Mouse (Mus musculus): ENCODE measurements around the gene Cacna2d1. TPM values are rescaled to one million over a fixed set of nuclear protein-coding genes. Genes with fewer than 3 reads are reported as not detected.

The Cacna2d1 gene
- polyA plus RNA-seq, 1 experiment from 2014 or later: 19.1 TPM

DNA sequence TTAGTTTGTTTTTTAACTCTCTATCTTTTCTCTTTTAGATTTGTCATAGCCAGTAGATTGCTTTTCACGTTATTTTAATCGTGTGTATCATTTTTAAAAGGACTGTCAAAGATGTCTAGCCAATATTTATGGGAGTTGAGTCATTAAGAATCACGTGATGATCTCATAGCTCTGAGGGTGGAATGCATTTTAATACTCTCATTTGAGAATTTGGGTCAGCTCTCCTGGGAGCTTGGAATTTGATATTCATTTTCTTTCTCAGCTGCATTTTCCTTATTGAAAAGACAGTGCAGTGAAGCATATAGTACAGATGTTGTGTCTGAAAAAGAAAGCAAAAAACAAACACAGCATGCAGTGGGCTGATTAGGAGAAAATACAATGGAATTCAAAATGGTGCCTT, 129.5 kb downstream of the Cacna2d1 start:
- no peaks in the 10 kb centered on the region for H3K36me3 ChIP-seq
- no peak overlapping the region for H3K4me3 ChIP-seq (replicated peaks)
- H3K27me3 ChIP-seq: no peaks in the 10 kb centered on the region
- no peaks in the 10 kb centered on the region for H3K9me3 ChIP-seq (replicated peaks)
- no peak overlapping the region for H3K27ac ChIP-seq (replicated peaks)
- ATAC-seq (ENCODE audit: insufficient number of reproducible peaks, low FRiP score, low TSS enrichment, low read depth): no peak
- H3K9ac ChIP-seq: no peak overlapping the region
- no peak overlapping the region for H3K4me2 ChIP-seq (replicated peaks)
- H3K4me1 ChIP-seq: 0 out of 2 replicates have a peak, but pooled peaks cover 3% of the 10 kb centered on the region
- WGBS: 58% methylated on average over 3 of the region's 3 CpGs

DNA sequence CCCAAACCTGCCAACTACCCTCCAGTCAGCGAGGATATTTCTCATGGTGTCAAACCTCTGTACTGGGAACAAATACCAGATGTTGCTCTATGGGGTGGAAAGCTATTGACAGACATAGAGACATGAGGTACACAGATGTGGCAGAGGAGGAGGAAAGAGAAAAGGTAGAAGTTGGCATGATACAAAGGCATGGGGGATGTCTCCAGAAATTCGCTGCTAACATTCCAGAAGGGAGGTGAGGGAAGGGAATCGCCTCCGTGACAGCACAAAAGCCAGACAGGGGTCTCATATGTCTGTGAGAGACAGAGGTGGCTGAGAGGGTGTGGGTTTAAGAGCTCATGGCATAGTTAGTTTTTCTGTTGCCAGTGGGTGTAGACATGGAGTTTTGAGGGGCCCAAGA, 131.3 kb downstream of the Cacna2d1 start:
- Histone ChIP-seq H3K27me3 (no peaks in the 10 kb centered on the region), H3K4me2 (replicated peaks) (no peak overlapping the region), H3K9ac (no peak overlapping the region), H3K36me3 (no peaks in the 10 kb centered on the region), H3K9me3 (replicated peaks) (no peaks in the 10 kb centered on the region), H3K4me1 (0 out of 2 replicates have a peak, but pooled peaks cover 3% of the 10 kb centered on the region), H3K27ac (replicated peaks) (no peak overlapping the region), H3K4me3 (replicated peaks) (no peak overlapping the region)
- ATAC-seq (ENCODE audit: insufficient number of reproducible peaks, low FRiP score, low TSS enrichment, low read depth): no peak
- WGBS: 45% methylated on average over 4 of the region's 4 CpGs

DNA sequence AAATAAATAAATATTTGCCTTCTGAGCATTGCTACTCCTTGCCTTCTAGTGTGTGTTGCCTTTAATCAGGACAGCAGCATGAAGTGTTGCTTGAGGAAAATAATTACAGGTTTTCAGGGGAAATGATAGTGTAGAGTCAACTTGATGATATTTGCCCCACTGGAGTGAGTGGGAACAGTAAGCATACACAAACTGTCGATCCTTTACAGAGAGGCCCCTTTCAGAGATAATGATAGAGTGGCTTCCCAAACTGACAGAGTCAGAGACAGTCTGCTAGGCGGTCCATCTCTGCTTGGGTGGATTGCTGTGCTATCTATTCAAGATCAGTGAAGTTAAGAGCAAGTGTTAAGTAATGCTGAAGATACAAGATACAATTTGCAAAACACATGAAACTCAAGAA, 147.8 kb downstream of the Cacna2d1 start:
- H3K9me3 ChIP-seq (replicated peaks): no peaks in the 10 kb centered on the region
- H3K36me3 ChIP-seq: no peaks in the 10 kb centered on the region
- H3K4me1 ChIP-seq: no peaks in the 10 kb centered on the region
- no peak overlapping the region for H3K4me2 ChIP-seq (replicated peaks)
- H3K27me3 ChIP-seq: no peaks in the 10 kb centered on the region
- 73% methylated on average over 2 of the region's 2 CpGs for WGBS
- H3K4me3 ChIP-seq (replicated peaks): no peak overlapping the region
- ATAC-seq (ENCODE audit: insufficient number of reproducible peaks, low FRiP score, low TSS enrichment, low read depth): no peak
- no peak overlapping the region for H3K9ac ChIP-seq
- no peak overlapping the region for H3K27ac ChIP-seq (replicated peaks)

DNA sequence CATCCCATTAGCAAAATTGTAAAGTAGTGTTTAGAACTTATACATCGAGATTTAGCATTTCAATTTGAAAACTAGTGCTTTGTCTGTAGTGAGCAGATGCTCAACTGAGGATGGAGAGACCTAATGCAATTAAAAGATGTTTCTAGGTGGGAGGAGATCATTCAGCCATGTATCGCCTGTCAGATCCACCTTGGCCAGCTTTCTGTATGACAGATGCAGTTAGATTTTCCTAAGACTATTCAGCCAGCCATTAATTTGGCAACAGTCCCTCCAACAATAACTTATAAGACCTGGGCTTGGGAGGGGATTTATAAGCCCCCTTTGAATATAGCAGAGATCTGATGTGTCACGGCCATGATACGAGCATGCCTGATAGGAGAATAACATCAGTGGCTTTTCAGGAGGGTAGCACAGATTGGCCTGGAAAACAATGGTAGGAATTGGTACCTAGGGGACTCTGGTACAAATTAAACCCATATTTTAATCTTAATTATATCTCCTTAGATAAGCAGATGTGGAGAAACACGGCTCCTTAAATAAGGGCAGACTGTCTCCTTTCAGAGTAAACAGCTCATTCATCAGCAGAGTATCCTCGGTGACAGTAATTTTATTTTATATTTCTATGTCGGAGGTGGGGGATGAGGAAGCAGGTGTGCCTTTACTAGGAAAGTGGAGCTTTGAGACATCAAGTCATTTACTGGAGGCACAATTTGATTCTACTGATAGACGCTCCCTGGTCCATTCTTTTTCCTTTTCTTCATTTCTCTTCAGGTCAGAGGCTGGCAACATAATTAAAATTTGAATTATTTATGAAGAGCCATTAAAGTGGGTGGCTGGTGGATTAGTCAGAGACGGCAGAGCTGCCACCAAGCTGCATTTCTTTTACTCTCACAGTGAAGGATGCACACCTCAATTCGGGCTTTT, 152.8 kb downstream of the Cacna2d1 start:
- Histone ChIP-seq H3K9me3 (replicated peaks) (no peaks in the 10 kb centered on the region), H3K27me3 (no peaks in the 10 kb centered on the region), H3K4me1 (no peaks in the 10 kb centered on the region), H3K4me3 (replicated peaks) (no peak overlapping the region), H3K36me3 (no peaks in the 10 kb centered on the region), H3K27ac (replicated peaks) (no peak overlapping the region), H3K9ac (no peak overlapping the region), H3K4me2 (replicated peaks) (no peak overlapping the region)
- no peak for ATAC-seq (ENCODE audit: insufficient number of reproducible peaks, low FRiP score, low TSS enrichment, low read depth)
- WGBS: 80% methylated on average over 10 of the region's 10 CpGs

DNA sequence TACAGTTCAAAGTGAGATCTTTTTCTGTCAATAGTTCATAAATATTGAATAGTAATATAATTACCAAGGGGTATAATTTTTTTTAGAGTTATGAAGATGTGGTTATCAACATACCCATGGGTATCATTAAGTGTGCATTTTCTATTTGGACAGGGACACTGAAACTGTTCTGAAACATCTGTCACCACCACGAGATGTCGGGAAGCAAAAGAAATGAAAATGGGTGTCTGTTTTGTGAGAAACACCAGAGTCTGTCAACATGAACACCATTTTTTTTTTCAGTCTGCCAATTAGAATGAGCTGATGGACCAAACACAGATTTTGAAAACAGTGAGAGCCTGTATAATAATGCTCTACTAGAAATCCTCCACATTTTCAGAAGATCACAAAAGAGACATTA, 153.5 kb downstream of the Cacna2d1 start:
- no peaks in the 10 kb centered on the region for H3K4me1 ChIP-seq
- WGBS: 72% methylated on average over 2 of the region's 2 CpGs
- H3K27me3 ChIP-seq: no peaks in the 10 kb centered on the region
- no peaks in the 10 kb centered on the region for H3K9me3 ChIP-seq (replicated peaks)
- H3K4me2 ChIP-seq (replicated peaks): no peak overlapping the region
- H3K36me3 ChIP-seq: no peaks in the 10 kb centered on the region
- H3K27ac ChIP-seq (replicated peaks): no peak overlapping the region
- H3K4me3 ChIP-seq (replicated peaks): no peak overlapping the region
- H3K9ac ChIP-seq: no peak overlapping the region
- no peak for ATAC-seq (ENCODE audit: insufficient number of reproducible peaks, low FRiP score, low TSS enrichment, low read depth)

DNA sequence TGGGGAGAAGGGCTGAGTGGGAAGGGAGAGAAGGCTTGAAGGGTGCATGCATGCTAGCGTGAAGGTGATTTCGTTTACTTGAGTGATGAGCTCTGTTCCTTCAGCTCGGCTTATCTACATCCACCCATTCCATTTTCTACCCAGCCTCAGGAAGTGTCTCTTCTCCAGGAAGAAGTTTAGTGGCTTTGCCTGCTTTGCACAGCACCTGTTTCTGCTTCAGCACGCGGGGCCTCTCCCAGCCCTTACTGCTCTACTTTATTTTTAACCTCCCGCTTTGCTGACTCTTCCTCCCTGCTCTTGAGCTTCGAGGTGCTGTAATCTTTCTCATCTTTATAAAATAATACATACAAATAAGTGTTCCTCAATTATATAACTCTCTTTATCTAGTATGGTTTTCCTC, 158.0 kb downstream of the Cacna2d1 start:
- no peaks in the 10 kb centered on the region for H3K36me3 ChIP-seq
- no peak overlapping the region for H3K27ac ChIP-seq (replicated peaks)
- no peaks in the 10 kb centered on the region for H3K9me3 ChIP-seq (replicated peaks)
- no peak overlapping the region for H3K9ac ChIP-seq
- no peaks in the 10 kb centered on the region for H3K4me1 ChIP-seq
- no peak overlapping the region for H3K4me2 ChIP-seq (replicated peaks)
- no peak overlapping the region for H3K4me3 ChIP-seq (replicated peaks)
- no peak for ATAC-seq (ENCODE audit: insufficient number of reproducible peaks, low FRiP score, low TSS enrichment, low read depth)
- 82% methylated on average over 7 of the region's 7 CpGs for WGBS
- H3K27me3 ChIP-seq: no peaks in the 10 kb centered on the region

DNA sequence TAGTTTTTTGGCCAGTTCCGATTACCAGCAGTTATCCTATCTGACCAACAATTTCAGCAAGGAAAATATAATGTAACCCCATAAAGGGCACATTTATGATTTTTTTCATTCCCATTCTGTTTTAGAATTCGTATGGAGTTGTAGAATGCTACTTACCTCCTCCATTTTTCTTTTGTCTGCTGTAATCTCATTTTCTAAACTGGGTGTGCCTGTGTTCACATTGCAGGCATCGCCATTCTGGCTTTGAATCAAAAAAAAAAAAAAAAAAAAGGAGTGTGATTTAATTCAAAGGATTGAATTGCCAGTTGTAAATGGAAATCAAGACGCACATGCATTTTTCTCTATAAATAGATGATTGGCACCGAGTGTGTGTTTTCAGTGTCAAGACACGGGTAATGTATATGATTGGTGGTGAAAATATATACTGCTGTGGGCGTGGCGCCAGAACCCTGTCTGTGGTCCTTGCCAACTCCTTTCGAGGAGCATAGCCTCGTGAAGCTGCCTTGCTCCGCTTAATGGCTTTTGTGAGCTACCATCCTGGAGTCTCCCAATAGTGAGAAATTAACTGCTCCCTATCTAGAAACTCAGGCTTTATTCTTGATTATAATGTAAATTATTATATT, 158.7 kb downstream of the Cacna2d1 start:
- H3K4me1 ChIP-seq: no peaks in the 10 kb centered on the region
- no peaks in the 10 kb centered on the region for H3K36me3 ChIP-seq
- H3K4me3 ChIP-seq (replicated peaks): no peak overlapping the region
- ATAC-seq (ENCODE audit: insufficient number of reproducible peaks, low FRiP score, low TSS enrichment, low read depth): peak; percentile 72; the same call in 1 of the 2 replicates
- no peak overlapping the region for H3K9ac ChIP-seq
- H3K9me3 ChIP-seq (replicated peaks): no peaks in the 10 kb centered on the region
- H3K27me3 ChIP-seq: no peaks in the 10 kb centered on the region
- H3K4me2 ChIP-seq (replicated peaks): no peak overlapping the region
- no peak overlapping the region for H3K27ac ChIP-seq (replicated peaks)
- 56% methylated on average over 11 of the region's 11 CpGs for WGBS

DNA sequence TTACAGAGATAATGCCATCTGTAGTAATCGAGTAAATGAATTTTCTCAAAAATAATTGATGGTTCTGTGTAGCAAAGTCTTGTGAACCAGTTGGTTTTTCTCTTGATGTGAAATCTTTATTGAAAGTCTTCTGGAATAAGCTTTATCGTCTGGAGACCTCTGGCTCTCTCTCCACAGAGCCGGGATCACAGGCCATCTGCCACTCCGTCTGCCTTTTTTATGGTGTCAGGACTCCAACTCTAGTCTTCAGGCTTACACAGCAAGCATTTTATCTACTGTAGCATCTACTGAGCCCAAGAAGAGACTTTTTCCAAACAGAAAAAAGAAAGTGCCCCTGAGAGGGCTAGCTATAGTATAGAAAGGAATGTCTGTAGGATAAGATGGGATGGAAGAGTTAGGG, 160.9 kb downstream of the Cacna2d1 start:
- no peak for ATAC-seq (ENCODE audit: insufficient number of reproducible peaks, low FRiP score, low TSS enrichment, low read depth)
- no peaks in the 10 kb centered on the region for H3K4me1 ChIP-seq
- 84% methylated on average over 4 of the region's 4 CpGs for WGBS
- no peak overlapping the region for H3K4me3 ChIP-seq (replicated peaks)
- H3K36me3 ChIP-seq: no peaks in the 10 kb centered on the region
- no peak overlapping the region for H3K9ac ChIP-seq
- H3K27ac ChIP-seq (replicated peaks): no peak overlapping the region
- H3K4me2 ChIP-seq (replicated peaks): no peak overlapping the region
- H3K9me3 ChIP-seq (replicated peaks): no peaks in the 10 kb centered on the region
- no peaks in the 10 kb centered on the region for H3K27me3 ChIP-seq

DNA sequence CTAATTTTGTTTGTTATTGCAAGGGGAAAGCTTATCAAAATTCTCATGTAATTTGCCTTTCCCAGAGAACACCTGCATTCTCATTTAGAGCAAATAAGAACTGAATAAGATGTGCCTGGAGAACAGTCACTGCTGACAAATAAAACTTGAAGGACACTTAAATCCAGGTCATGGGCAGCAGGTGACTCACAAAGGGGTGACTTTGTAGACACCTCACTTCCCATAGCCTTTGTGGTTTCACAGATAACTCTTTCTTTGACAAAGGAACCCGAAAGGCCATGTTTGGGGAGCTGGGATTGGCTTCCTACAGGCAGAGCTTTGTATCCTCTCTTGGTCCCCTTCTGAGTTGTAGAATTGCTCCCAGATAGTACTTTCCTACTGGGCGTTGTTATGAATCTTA, 164.3 kb downstream of the Cacna2d1 start:
- Histone ChIP-seq H3K27ac (replicated peaks) (no peak overlapping the region), H3K9me3 (replicated peaks) (no peaks in the 10 kb centered on the region), H3K36me3 (no peaks in the 10 kb centered on the region), H3K4me1 (no peaks in the 10 kb centered on the region), H3K4me2 (replicated peaks) (no peak overlapping the region), H3K27me3 (no peaks in the 10 kb centered on the region), H3K4me3 (replicated peaks) (no peak overlapping the region), H3K9ac (no peak overlapping the region)
- ATAC-seq (ENCODE audit: insufficient number of reproducible peaks, low FRiP score, low TSS enrichment, low read depth): no peak
- WGBS: 73% methylated on average over 2 of the region's 2 CpGs

DNA sequence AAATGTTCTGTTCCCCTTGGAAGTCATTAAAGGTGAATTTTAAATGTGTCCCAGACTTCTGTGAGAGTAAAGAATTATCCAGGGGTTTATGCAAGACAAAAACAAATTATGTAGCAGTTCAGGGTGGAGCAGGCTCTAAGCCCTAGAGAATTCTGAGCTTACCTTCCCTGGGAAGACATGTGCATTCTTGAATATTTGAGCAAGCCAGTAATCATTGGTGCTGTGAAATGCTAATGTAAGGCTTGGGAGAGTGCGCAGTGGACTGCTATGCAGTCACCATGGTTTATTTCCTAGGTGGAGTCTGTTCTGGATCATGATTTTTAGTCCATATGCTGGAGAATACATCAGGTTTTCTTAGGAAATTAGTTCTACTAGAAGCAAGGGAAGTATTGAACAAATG, 167.3 kb downstream of the Cacna2d1 start:
- Histone ChIP-seq H3K9ac (no peak overlapping the region), H3K27me3 (no peaks in the 10 kb centered on the region)
- no peak for ATAC-seq (ENCODE audit: insufficient number of reproducible peaks, low FRiP score, low TSS enrichment, low read depth)

DNA sequence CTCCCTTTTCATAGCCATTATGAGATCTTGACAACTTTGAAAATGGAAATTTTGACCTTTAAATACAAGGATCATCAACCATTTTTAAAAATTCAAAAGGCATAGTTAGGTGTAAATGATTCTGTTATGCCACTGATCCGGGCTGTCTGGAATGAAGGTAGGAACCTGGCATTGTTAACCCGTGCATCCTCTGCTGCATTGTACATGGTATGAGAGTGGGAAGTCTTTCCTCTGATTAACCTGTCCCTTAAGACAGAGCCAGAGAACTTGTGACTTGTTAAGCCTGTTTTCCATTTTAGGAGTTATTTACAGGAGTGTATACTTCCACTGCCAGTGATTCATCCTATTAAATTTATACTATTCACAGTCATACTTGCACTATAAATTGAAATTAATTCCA, 171.2 kb downstream of the Cacna2d1 start:
- no peaks in the 10 kb centered on the region for H3K9me3 ChIP-seq (replicated peaks)
- no peak for ATAC-seq (ENCODE audit: insufficient number of reproducible peaks, low FRiP score, low TSS enrichment, low read depth)
- H3K27ac ChIP-seq (replicated peaks): no peak overlapping the region
- H3K4me1 ChIP-seq: no peaks in the 10 kb centered on the region
- H3K4me2 ChIP-seq (replicated peaks): no peak overlapping the region
- no peak overlapping the region for H3K4me3 ChIP-seq (replicated peaks)
- no peak overlapping the region for H3K9ac ChIP-seq
- no peaks in the 10 kb centered on the region for H3K36me3 ChIP-seq
- 73% methylated on average over 2 of the region's 2 CpGs for WGBS
- no peaks in the 10 kb centered on the region for H3K27me3 ChIP-seq

More for the DNA sequence above, 167.3 kb downstream of the Cacna2d1 start:
- Histone ChIP-seq H3K36me3 (no peaks in the 10 kb centered on the region), H3K27ac (replicated peaks) (no peak overlapping the region), H3K4me2 (replicated peaks) (no peak overlapping the region), H3K4me3 (replicated peaks) (no peak overlapping the region), H3K4me1 (no peaks in the 10 kb centered on the region), H3K9me3 (replicated peaks) (no peaks in the 10 kb centered on the region)
- WGBS: 70% methylated on average over 1 of the region's 1 CpGs
